Mouse (Mus musculus) brain, embryonic 14.5 days (tissue): Measurements from ENCODE around the gene Hoxd3.

ENCODE experiments used
- CTCF ChIP-seq: fragments of 200-500 bp; IDR thresholded peaks from 2 replicates; pipeline ENCODE4 v1.5.1; 2012; ENCODE audit warnings: inconsistent platforms, mild to moderate bottlenecking, moderate library complexity, borderline replicate concordance; ENCODE audit not compliant: insufficient read depth, insufficient read length; ENCODE audit errors: extremely low read depth
- POLR2A ChIP-seq: fragments of 200-500 bp; IDR thresholded peaks from 2 replicates; pipeline ENCODE4 v1.6.1; 2012; ENCODE audit warnings: mild to moderate bottlenecking, inconsistent platforms, borderline replicate concordance; ENCODE audit not compliant: poor library complexity, insufficient read depth, insufficient read length, severe bottlenecking; ENCODE audit errors: extremely low read depth

- TF ChIP-seq CTCF (no peak), POLR2A (no peak)
Measured at GRCm38 (mm10) chr2:74693432-74693827, 18.3 kb upstream of the Hoxd3 start.
